Mouse (Mus musculus) intestine, embryonic 14.5 days (tissue): ENCODE measurements at regions not wholly inside any gene's neighbourhood (a gene's known extent, or its start where the extent isn't known, plus 50 kb on each side); places are given as distances from the start of the nearest gene placed in this dataset.

Experiments used
- ATAC-seq: fragments of 200-750 bp; cut with Nextera tagmentation; replicated peaks from 2 replicates; pipeline ENCODE4 v1.8.0; 2017; ENCODE audit warnings: low read depth, moderate number of reproducible peaks, moderate TSS enrichment, moderate library complexity; ENCODE audit not compliant: low FRiP score, low TSS enrichment
- DNase-seq: peaks from one replicate; pipeline ENCODE4 v3.0.0-alpha.2; 2018; ENCODE audit warnings: low spot score
- H3K27ac ChIP-seq: fragments of 300-500 bp; sonication (generic); 2 replicates; pipeline ENCODE4 v1.5.1; 2014; ENCODE audit warnings: low read depth, mild to moderate bottlenecking, control low read depth
- H3K27me3 ChIP-seq: fragments of 300-500 bp; sonication (generic); replicated peaks from 2 replicates; pipeline ENCODE4 v1.6.1; 2014; ENCODE audit warnings: low read length, control low read depth; ENCODE audit not compliant: control insufficient read depth, insufficient read depth
- H3K36me3 ChIP-seq: fragments of 300-500 bp; sonication (generic); 2 replicates; pipeline ENCODE4 v1.6.1; 2014; ENCODE audit warnings: low read length, control low read depth; ENCODE audit not compliant: control insufficient read depth, insufficient read depth
- H3K4me1 ChIP-seq: fragments of 300-500 bp; sonication (generic); replicated peaks from 2 replicates; pipeline ENCODE4 v1.6.1; 2014; ENCODE audit warnings: low read length, control low read depth, mixed read lengths; ENCODE audit not compliant: control insufficient read depth, insufficient read depth
- H3K4me2 ChIP-seq: fragments of 300-500 bp; sonication (generic); 2 replicates; pipeline ENCODE4 v1.6.1; 2014; ENCODE audit warnings: low read length
- H3K4me3 ChIP-seq: fragments of 300-500 bp; sonication (generic); 2 replicates; pipeline ENCODE4 v1.5.1; 2014; ENCODE audit warnings: low read depth, low read length, control low read depth, mixed read lengths
- H3K9ac ChIP-seq: fragments of 300-500 bp; sonication (generic); 2 replicates; pipeline ENCODE4 v1.6.1; 2014; ENCODE audit warnings: mild to moderate bottlenecking, low read length
- H3K9me3 ChIP-seq: fragments of 300-500 bp; sonication (generic); 2 replicates; pipeline ENCODE4 v1.6.1; 2016; ENCODE audit warnings: low read length, control low read depth; ENCODE audit not compliant: control insufficient read depth
- WGBS: fragments of 180-500 bp; shearing (Covaris S2); extraction: QIAGEN DNeasy Blood & Tissue Kit; methylation state at CpG from one replicate; pipeline ENCODE4 v1.1.7; 2014; 5-methylcytosine and 5-hydroxymethylcytosine counted together

DNA sequence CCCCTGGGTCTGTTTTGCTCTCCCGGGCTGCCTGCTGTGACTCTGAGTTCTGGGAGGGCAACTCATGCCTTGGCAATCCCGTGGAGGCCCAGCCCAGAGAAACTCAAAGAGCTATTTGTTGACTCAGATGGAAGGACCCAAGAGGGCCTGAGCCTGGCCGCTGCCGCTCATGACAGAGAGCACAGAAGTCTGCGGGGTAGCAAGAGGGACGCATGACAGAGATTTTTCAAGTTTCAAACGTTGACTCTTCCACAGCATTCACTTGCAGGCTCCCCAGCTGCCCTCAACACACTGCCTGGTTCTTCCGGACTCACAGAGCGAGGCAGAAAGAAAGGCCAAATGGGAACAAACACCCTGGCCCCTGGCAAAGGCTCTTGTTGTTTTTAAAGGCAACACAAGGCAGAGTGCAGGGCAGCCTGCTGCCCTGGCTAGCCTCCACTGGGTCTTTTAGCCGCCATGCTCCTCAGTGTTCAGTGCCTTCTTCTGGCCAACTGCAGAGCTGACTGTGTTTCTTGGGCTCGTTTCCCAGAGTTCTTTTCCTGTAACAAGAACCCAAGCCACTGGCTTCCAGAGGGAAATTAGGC lies 146.2 kb downstream of the Fam43a start:
- no peaks in the 10 kb centered on the region for H3K36me3 ChIP-seq
- H3K4me2 ChIP-seq: no peak overlapping the region
- H3K4me1 ChIP-seq: no peaks in the 10 kb centered on the region
- 41% methylated on average over 11 of the region's 11 CpGs for WGBS
- ATAC-seq (no peak), DNase-seq (no peak)
- no peak overlapping the region for H3K9ac ChIP-seq
- H3K9me3 ChIP-seq: no peaks in the 10 kb centered on the region
- no peak overlapping the region for H3K27ac ChIP-seq
- H3K4me3 ChIP-seq: no peak overlapping the region
- H3K27me3 ChIP-seq: no peaks in the 10 kb centered on the region

- H3K27ac ChIP-seq: no peak overlapping the region
- no peak for ATAC-seq
- WGBS: 49% methylated on average over 8 of the region's 8 CpGs
Observed at GRCm38 (mm10) chr16:30746211-30746610, 146.7 kb downstream of the Fam43a start.

GRCm38 (mm10) chr16:30749841-30750240 lies 150.3 kb downstream of the Fam43a start:
- H3K4me2 ChIP-seq: no peak overlapping the region
- DNase-seq: no peak
- H3K9me3 ChIP-seq: no peaks in the 10 kb centered on the region
- 0 out of 2 replicates have a peak, but pooled peaks cover 4% of the 10 kb centered on the region for H3K4me1 ChIP-seq
- WGBS: 76% methylated on average over 3 of the region's 3 CpGs
- H3K9ac ChIP-seq: no peak overlapping the region
- no peaks in the 10 kb centered on the region for H3K36me3 ChIP-seq
- H3K27ac ChIP-seq: no peak overlapping the region
- no peaks in the 10 kb centered on the region for H3K27me3 ChIP-seq
- ATAC-seq: no peak
- H3K4me3 ChIP-seq: no peak overlapping the region

More at GRCm38 (mm10) chr16:30746211-30746610, 146.7 kb downstream of the Fam43a start:
- Histone ChIP-seq H3K36me3 (no peaks in the 10 kb centered on the region), H3K9me3 (no peaks in the 10 kb centered on the region), H3K9ac (no peak overlapping the region), H3K27me3 (no peaks in the 10 kb centered on the region), H3K4me1 (no peaks in the 10 kb centered on the region), H3K4me2 (no peak overlapping the region), H3K4me3 (no peak overlapping the region)
- no peak for DNase-seq

GRCm38 (mm10) chr16:30755771-30756170 lies 156.2 kb downstream of the Fam43a start:
- no peaks in the 10 kb centered on the region for H3K9me3 ChIP-seq
- WGBS: 86% methylated on average over 2 of the region's 2 CpGs

DNA sequence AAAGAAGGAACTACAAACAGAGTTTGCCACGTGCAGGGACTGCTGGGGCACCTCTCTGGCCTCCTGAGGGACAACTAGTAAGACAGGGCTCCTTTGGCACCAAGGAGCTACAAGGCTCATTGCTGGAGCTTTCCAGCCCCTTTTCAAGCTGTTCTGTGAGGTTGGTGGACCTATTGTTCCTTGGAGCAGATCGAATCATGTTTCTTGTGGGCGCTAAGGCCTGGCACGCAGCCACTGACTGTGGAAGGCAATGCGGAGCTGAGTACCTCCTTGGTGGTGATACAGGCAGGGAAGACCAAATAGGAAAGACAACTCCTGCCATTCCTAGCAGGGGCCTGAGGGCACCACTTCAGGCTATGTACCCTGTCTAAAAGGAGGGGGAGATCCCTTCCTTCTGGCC lies 157.2 kb downstream of the Fam43a start:
- 93% methylated on average over 5 of the region's 5 CpGs for WGBS
- H3K9ac ChIP-seq: no peak overlapping the region
- H3K4me3 ChIP-seq: no peak overlapping the region
- no peaks in the 10 kb centered on the region for H3K27me3 ChIP-seq
- peaks cover 9% of the 10 kb centered on the region; the same call in 1 of the 2 replicates for H3K4me1 ChIP-seq
- no peaks in the 10 kb centered on the region for H3K9me3 ChIP-seq
- H3K4me2 ChIP-seq: no peak overlapping the region
- H3K36me3 ChIP-seq: no peaks in the 10 kb centered on the region
- no peak overlapping the region for H3K27ac ChIP-seq
- ATAC-seq (no peak), DNase-seq (no peak)

More at GRCm38 (mm10) chr16:30755771-30756170, 156.2 kb downstream of the Fam43a start:
- Histone ChIP-seq H3K4me1 (0 out of 2 replicates have a peak, but pooled peaks cover 4% of the 10 kb centered on the region), H3K4me2 (no peak overlapping the region), H3K4me3 (no peak overlapping the region), H3K9ac (no peak overlapping the region), H3K27ac (no peak overlapping the region), H3K36me3 (no peaks in the 10 kb centered on the region), H3K27me3 (no peaks in the 10 kb centered on the region)
- DNase-seq (no peak), ATAC-seq (no peak)

GRCm38 (mm10) chr16:30757556-30757955 lies 158.0 kb downstream of the Fam43a start:
- DNase-seq: no peak
- Histone ChIP-seq H3K9ac (no peak overlapping the region), H3K36me3 (no peaks in the 10 kb centered on the region), H3K27me3 (no peaks in the 10 kb centered on the region), H3K9me3 (no peaks in the 10 kb centered on the region), H3K4me2 (no peak overlapping the region), H3K27ac (no peak overlapping the region), H3K4me1 (peaks cover 9% of the 10 kb centered on the region; the same call in 1 of the 2 replicates), H3K4me3 (no peak overlapping the region)
- ATAC-seq: no peak
- WGBS: 73% methylated on average over 3 of the region's 3 CpGs

- Histone ChIP-seq H3K4me1 (peaks cover 7% of the 10 kb centered on the region; the same call in 1 of the 2 replicates), H3K27ac (no peak overlapping the region), H3K4me3 (no peak overlapping the region), H3K9ac (no peak overlapping the region), H3K4me2 (no peak overlapping the region), H3K36me3 (no peaks in the 10 kb centered on the region), H3K9me3 (no peaks in the 10 kb centered on the region), H3K27me3 (no peaks in the 10 kb centered on the region)
- WGBS: 72% methylated on average over 6 of the region's 6 CpGs
- ATAC-seq: no peak
- no peak for DNase-seq
Observed at GRCm38 (mm10) chr16:30758041-30758440, 158.5 kb downstream of the Fam43a start.

DNA sequence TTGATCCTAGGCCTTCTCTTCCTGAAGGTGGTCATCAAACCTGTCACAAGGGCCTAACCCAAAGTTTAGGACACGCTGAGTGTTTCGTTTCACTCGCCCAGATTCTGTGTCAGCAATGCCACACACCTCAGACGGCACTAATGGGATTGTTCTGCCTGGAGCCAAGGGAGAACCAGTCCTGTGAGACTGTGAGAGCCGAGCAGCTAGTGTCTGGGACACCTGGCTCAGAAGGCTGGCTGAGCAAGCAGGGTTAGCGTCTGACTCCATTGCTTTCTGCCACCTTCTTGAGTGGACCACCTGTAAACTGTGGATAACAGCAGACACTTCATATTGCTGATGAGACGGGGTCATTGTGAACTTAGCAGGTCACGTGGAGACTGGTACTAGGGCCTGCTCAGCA lies 160.0 kb downstream of the Fam43a start:
- Histone ChIP-seq H3K27me3 (no peaks in the 10 kb centered on the region), H3K9ac (no peak overlapping the region), H3K4me3 (no peak overlapping the region), H3K27ac (no peak overlapping the region), H3K4me2 (no peak overlapping the region), H3K36me3 (no peaks in the 10 kb centered on the region), H3K4me1 (peaks cover 5% of the 10 kb centered on the region; the same call in 1 of the 2 replicates), H3K9me3 (no peaks in the 10 kb centered on the region)
- ATAC-seq: no peak
- DNase-seq: no peak
- 78% methylated on average over 8 of the region's 8 CpGs for WGBS

DNA sequence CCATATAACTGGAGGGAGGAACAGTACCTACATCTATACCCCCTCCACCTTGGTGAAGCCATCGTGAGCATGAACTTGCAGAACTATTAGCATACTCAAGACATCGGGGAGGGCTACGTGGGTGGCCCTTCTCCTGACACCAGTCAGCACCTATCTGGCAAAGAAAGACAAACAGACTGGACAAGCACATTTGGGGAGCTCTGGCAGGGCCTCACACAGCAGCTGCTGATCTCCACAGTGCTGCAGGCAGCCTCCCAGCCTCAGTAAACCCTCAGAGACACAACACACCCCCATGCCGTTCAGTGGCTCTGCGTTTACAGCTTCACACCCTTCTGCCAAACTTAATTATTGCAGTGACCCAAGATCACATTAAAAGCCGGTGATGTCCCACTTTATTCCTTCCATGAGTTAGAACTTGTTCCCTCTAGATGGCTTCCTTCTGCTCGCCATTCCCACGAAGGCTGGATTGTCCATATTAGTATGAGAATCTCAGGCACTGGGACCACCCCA lies 161.7 kb downstream of the Fam43a start:
- no peak overlapping the region for H3K4me2 ChIP-seq
- H3K4me1 ChIP-seq: peaks cover 5% of the 10 kb centered on the region; the same call in 1 of the 2 replicates
- no peaks in the 10 kb centered on the region for H3K9me3 ChIP-seq
- no peak for ATAC-seq
- no peak overlapping the region for H3K27ac ChIP-seq
- DNase-seq: no peak
- H3K36me3 ChIP-seq: no peaks in the 10 kb centered on the region
- WGBS: 31% methylated on average over 8 of the region's 8 CpGs
- H3K9ac ChIP-seq: no peak overlapping the region
- H3K4me3 ChIP-seq: no peak overlapping the region
- no peaks in the 10 kb centered on the region for H3K27me3 ChIP-seq
